In the genomic region with DNA sequence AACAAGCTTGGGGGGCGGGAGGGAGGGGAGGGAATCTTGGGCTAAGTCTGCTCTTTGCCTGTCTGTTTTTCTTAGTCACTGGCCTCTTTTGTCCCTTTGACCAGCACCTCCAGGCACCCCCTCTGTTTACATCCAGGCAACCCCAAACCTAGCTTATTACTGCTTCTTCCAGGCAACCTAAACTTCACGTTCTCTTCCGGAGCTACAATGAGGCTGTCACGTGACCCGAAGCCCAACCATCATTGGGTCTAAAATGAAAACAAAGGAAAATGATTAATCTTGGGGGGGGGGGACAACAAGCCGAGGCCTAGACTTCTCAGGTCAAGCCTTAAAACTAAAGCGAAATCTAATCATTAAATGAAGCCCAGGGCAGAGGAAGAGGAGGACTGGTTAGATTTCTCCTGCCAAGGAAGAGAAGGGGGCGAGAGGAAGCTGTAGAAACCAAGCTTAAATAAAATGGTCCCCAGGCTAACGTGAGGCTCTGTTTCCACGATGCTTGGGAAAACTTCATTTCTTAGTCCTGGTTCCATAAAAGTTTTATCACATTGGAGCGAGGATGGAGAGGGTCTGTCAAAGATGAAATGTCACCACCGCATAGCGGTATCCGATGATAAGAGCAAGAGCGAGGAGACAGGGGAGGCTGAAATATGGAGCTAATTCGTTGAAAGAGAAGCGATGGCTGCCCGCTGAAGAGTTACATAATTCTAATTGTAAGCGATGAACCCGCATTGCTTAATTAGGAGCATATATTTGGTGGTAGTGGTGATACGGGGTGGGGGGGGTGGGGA, we compare ENCODE assay signal across 11 mouse cellular contexts. TPM values are rescaled to one million over a fixed set of nuclear protein-coding genes. Genes with fewer than 3 reads are reported as not detected.
DNase-seq lines count a peak whose midpoint lies in the region; ATAC-seq and TF ChIP-seq lines count a peak whose summit lies in the region.
"Had no signal": no experiment of that assay in that cellular context is flagged by ENCODE, and none has a peak within 500 bp of the region (broad histone marks: within the 10 kb centered on the region; RNA-seq: fewer than 3 reads in every experiment).

No protein-coding gene starts in this region.

- H3K4me3 ChIP-seq in heart, embryonic 12.5 days: no peak overlapping the region
- 0 out of 2 replicates have a peak overlapping the region, but pooled peaks have one; percentile 23 for H3K4me3 ChIP-seq in kidney, adult 2 months (ENCODE audit: insufficient read depth, low read depth, low read length)
- peak overlapping the region; percentile 32 for H3K4me3 ChIP-seq in neural tube, embryonic 11.5 days (ENCODE audit: low read depth, low read length)
- no peak overlapping the region for H3K4me3 ChIP-seq in forebrain, embryonic 14.5 days (ENCODE audit: low read depth, low read length)
- no peak overlapping the region for H3K4me3 ChIP-seq in midbrain, embryonic 15.5 days

- TF ChIP-seq CTCF in kidney, adult 2 months (conservative IDR thresholded peaks at IDR 0.05; ENCODE audit: insufficient read depth, insufficient read length, low read depth, low read length): no peak

- no peak for TF ChIP-seq POLR2A in kidney, adult 2 months (IDR thresholded peaks at IDR 0.05; ENCODE audit: low read depth, low read length)

- intact Hi-C loops in heart, postnatal 10 days (cut with DNase I): no loop called here

- ATAC-seq in heart, embryonic 12.5 days (ENCODE audit: insufficient number of reproducible peaks, low FRiP score): no peak
- no peak for ATAC-seq in neural tube, embryonic 11.5 days (ENCODE audit: insufficient read depth, low FRiP score, low TSS enrichment)
- ATAC-seq in forebrain, embryonic 14.5 days: no peak
- no peak for ATAC-seq in midbrain, embryonic 15.5 days (replicated peaks)

- no peaks in the 10 kb centered on the region for H3K36me3 ChIP-seq in heart, embryonic 12.5 days
- H3K36me3 ChIP-seq in kidney, adult 2 months (ENCODE audit: control insufficient read depth, insufficient read depth, low read length): no peaks in the 10 kb centered on the region
- H3K36me3 ChIP-seq in neural tube, embryonic 11.5 days (ENCODE audit: control insufficient read depth, insufficient read depth, low read length): peaks cover 8% of the 10 kb centered on the region
- no peaks in the 10 kb centered on the region for H3K36me3 ChIP-seq in forebrain, embryonic 14.5 days (ENCODE audit: control insufficient read depth, insufficient read depth, low read length)
- no peaks in the 10 kb centered on the region for H3K36me3 ChIP-seq in midbrain, embryonic 15.5 days (replicated peaks)

- H3K9me3 ChIP-seq in heart, embryonic 12.5 days (replicated peaks): no peaks in the 10 kb centered on the region
- H3K9me3 ChIP-seq in neural tube, embryonic 11.5 days (ENCODE audit: control insufficient read depth, low read length): no peaks in the 10 kb centered on the region
- no peaks in the 10 kb centered on the region for H3K9me3 ChIP-seq in forebrain, embryonic 14.5 days (replicated peaks; ENCODE audit: control insufficient read depth, low read length)
- H3K9me3 ChIP-seq in midbrain, embryonic 15.5 days: no peaks in the 10 kb centered on the region

- WGBS in heart, embryonic 12.5 days: 12% methylated on average over 21 of the region's 21 CpGs
- 27% methylated on average over 21 of the region's 21 CpGs for WGBS in kidney, adult 2 months
- under 1% methylated on average over 21 of the region's 21 CpGs for WGBS in neural tube, embryonic 11.5 days
- WGBS in forebrain, embryonic 14.5 days: 2% methylated on average over 21 of the region's 21 CpGs
- 3% methylated on average over 21 of the region's 21 CpGs for WGBS in midbrain, embryonic 15.5 days

- DNase-seq in heart, postnatal 10 days: no peak
- DNase-seq in embryo, embryonic 10.5 days (ENCODE audit: low spot score): peak; percentile 82
- DNase-seq in kidney, adult 2 months: peak; percentile 90
- peak; percentile 79 for DNase-seq in neural tube, embryonic 11.5 days (ENCODE audit: low spot score)
- no peak for DNase-seq in frontal cortex, postnatal 10 days (ENCODE audit: low spot score in 2 of 2)
- no peak for DNase-seq in forebrain, embryonic 14.5 days (ENCODE audit: low spot score)

- no peak overlapping the region for H3K9ac ChIP-seq in heart, embryonic 12.5 days
- peak overlapping the region; percentile 69 for H3K9ac ChIP-seq in neural tube, embryonic 11.5 days (ENCODE audit: low read length)
- H3K9ac ChIP-seq in forebrain, embryonic 14.5 days (ENCODE audit: low read length): no peak overlapping the region
- H3K9ac ChIP-seq in midbrain, embryonic 15.5 days: no peak overlapping the region

- H3K4me2 ChIP-seq in heart, embryonic 12.5 days: peak overlapping the region; percentile 34
- peak overlapping the region; percentile 95 for H3K4me2 ChIP-seq in neural tube, embryonic 11.5 days (ENCODE audit: low read depth)
- H3K4me2 ChIP-seq in forebrain, embryonic 14.5 days (ENCODE audit: low read length): no peak overlapping the region
- no peak overlapping the region for H3K4me2 ChIP-seq in midbrain, embryonic 15.5 days

- H3K4me1 ChIP-seq in heart, embryonic 12.5 days (replicated peaks): peaks cover 26% of the 10 kb centered on the region
- H3K4me1 ChIP-seq in kidney, adult 2 months (ENCODE audit: control insufficient read depth, insufficient read depth, low read length): peaks cover 24% of the 10 kb centered on the region
- H3K4me1 ChIP-seq in neural tube, embryonic 11.5 days (ENCODE audit: control insufficient read depth, insufficient read depth, low read length): peaks cover 66% of the 10 kb centered on the region
- no peaks in the 10 kb centered on the region for H3K4me1 ChIP-seq in forebrain, embryonic 14.5 days (ENCODE audit: control insufficient read depth, insufficient read depth, low read length)
- peaks cover 6% of the 10 kb centered on the region; the same call in 1 of the 2 replicates for H3K4me1 ChIP-seq in midbrain, embryonic 15.5 days

- no peak overlapping the region for H3K27ac ChIP-seq in heart, embryonic 12.5 days (ENCODE audit: poor library complexity, severe bottlenecking)
- peak overlapping the region; percentile 94 for H3K27ac ChIP-seq in kidney, adult 2 months (ENCODE audit: insufficient read depth, low read depth, low read length)
- H3K27ac ChIP-seq in neural tube, embryonic 11.5 days (ENCODE audit: low read depth, low read length): peak overlapping the region; percentile 99
- H3K27ac ChIP-seq in forebrain, embryonic 14.5 days (ENCODE audit: low read depth, low read length): no peak overlapping the region
- no peak overlapping the region for H3K27ac ChIP-seq in midbrain, embryonic 15.5 days

- peaks cover 92% of the 10 kb centered on the region for H3K27me3 ChIP-seq in heart, embryonic 12.5 days (replicated peaks)
- no peaks in the 10 kb centered on the region for H3K27me3 ChIP-seq in kidney, adult 2 months (replicated peaks; ENCODE audit: control insufficient read depth, insufficient read depth, low read length)
- no peaks in the 10 kb centered on the region for H3K27me3 ChIP-seq in neural tube, embryonic 11.5 days (ENCODE audit: control insufficient read depth, insufficient read depth, low read length)
- peaks cover 97% of the 10 kb centered on the region for H3K27me3 ChIP-seq in forebrain, embryonic 14.5 days (replicated peaks; ENCODE audit: control insufficient read depth, insufficient read depth, low read length)
- peaks cover 95% of the 10 kb centered on the region for H3K27me3 ChIP-seq in midbrain, embryonic 15.5 days (replicated peaks)

RNA-seq across cellular contexts. Expression of a gene that starts 2.0 kb away (rescaled TPM):
- polyA plus RNA-seq in heart, embryonic 12.5 days (2016; fragmentation: Nextera tagmentation; extraction: Ambion mirVana): 4.0 TPM in 2 replicates
- 1 to 10 TPM; 1.6 to 1.7 TPM for total RNA-seq in heart, postnatal 10 days (2021)
- polyA plus RNA-seq in kidney, adult 2 months (2012; rRNA removed): 22.8 and 28.4 TPM in 2 replicates
- 88.2 and 89.0 TPM in 2 replicates for polyA plus RNA-seq in neural tube, embryonic 11.5 days (2014; fragmentation: Nextera tagmentation; extraction: Ambion mirVana)
- not detected in 2 replicates for polyA plus RNA-seq in forebrain, embryonic 14.5 days (2014; fragmentation: Nextera tagmentation; extraction: Ambion mirVana)
- 0.17 and 0.32 TPM in 2 replicates for polyA plus RNA-seq in midbrain, embryonic 15.5 days (2015; fragmentation: Nextera tagmentation; extraction: Ambion mirVana)
- total RNA-seq: gastrocnemius, adult 18-20 months; left cerebral cortex, adult 18-20 months had no signal

RNA-seq across cellular contexts. Expression of a gene that starts 17.2 kb away (rescaled TPM):
- polyA plus RNA-seq in heart, embryonic 12.5 days (2016; fragmentation: Nextera tagmentation; extraction: Ambion mirVana): not detected in 2 replicates
- total RNA-seq in heart, postnatal 10 days (2021): not detected
- not detected in 2 replicates for polyA plus RNA-seq in kidney, adult 2 months (2012; rRNA removed)
- 15.7 and 17.2 TPM in 2 replicates for polyA plus RNA-seq in neural tube, embryonic 11.5 days (2014; fragmentation: Nextera tagmentation; extraction: Ambion mirVana)
- polyA plus RNA-seq in forebrain, embryonic 14.5 days (2014; fragmentation: Nextera tagmentation; extraction: Ambion mirVana): not detected in 2 replicates
- not detected in 2 replicates for polyA plus RNA-seq in midbrain, embryonic 15.5 days (2015; fragmentation: Nextera tagmentation; extraction: Ambion mirVana)
- total RNA-seq: gastrocnemius, adult 18-20 months; left cerebral cortex, adult 18-20 months had no signal
- polyA plus RNA-seq: spleen, adult 2 months had no signal

RNA-seq across cellular contexts. Expression of a gene that starts 25.2 kb away (rescaled TPM):
- polyA plus RNA-seq in heart, embryonic 12.5 days (2016; fragmentation: Nextera tagmentation; extraction: Ambion mirVana): 0.45 and 0.86 TPM in 2 replicates
- total RNA-seq in heart, postnatal 10 days (2021): 1 to 10 TPM; 1.1 TPM
- polyA plus RNA-seq in kidney, adult 2 months (2012; rRNA removed): 10.1 and 14.1 TPM in 2 replicates
- 10.3 and 14.2 TPM in 2 replicates for polyA plus RNA-seq in neural tube, embryonic 11.5 days (2014; fragmentation: Nextera tagmentation; extraction: Ambion mirVana)
- polyA plus RNA-seq in forebrain, embryonic 14.5 days (2014; fragmentation: Nextera tagmentation; extraction: Ambion mirVana): not detected in 2 replicates
- 0.15 TPM in 1 of 2 replicates, not detected in the other for polyA plus RNA-seq in midbrain, embryonic 15.5 days (2015; fragmentation: Nextera tagmentation; extraction: Ambion mirVana)
- total RNA-seq: left cerebral cortex, adult 18-20 months had no signal

RNA-seq across cellular contexts. Expression of a gene that starts 30.3 kb away (rescaled TPM):
- polyA plus RNA-seq in heart, embryonic 12.5 days (2016; fragmentation: Nextera tagmentation; extraction: Ambion mirVana): 0.19 and 0.32 TPM in 2 replicates
- total RNA-seq in heart, postnatal 10 days (2021): 1 to 10 TPM; 1.1 TPM
- 12.6 and 14.6 TPM in 2 replicates for polyA plus RNA-seq in kidney, adult 2 months (2012; rRNA removed)
- 3.1 and 3.8 TPM in 2 replicates for polyA plus RNA-seq in neural tube, embryonic 11.5 days (2014; fragmentation: Nextera tagmentation; extraction: Ambion mirVana)
- polyA plus RNA-seq in forebrain, embryonic 14.5 days (2014; fragmentation: Nextera tagmentation; extraction: Ambion mirVana): not detected in 2 replicates
- polyA plus RNA-seq in midbrain, embryonic 15.5 days (2015; fragmentation: Nextera tagmentation; extraction: Ambion mirVana): not detected in 2 replicates
- total RNA-seq: left cerebral cortex, adult 18-20 months had no signal

RNA-seq across cellular contexts. Expression of a gene that starts 45.2 kb away (rescaled TPM):
- polyA plus RNA-seq in heart, embryonic 12.5 days (2016; fragmentation: Nextera tagmentation; extraction: Ambion mirVana): 0.14 and 1.9 TPM in 2 replicates
- under 1 TPM; 0.45 to 0.62 TPM for total RNA-seq in heart, postnatal 10 days (2021)
- 7.7 and 8.4 TPM in 2 replicates for polyA plus RNA-seq in kidney, adult 2 months (2012; rRNA removed)
- 49.0 and 49.1 TPM in 2 replicates for polyA plus RNA-seq in neural tube, embryonic 11.5 days (2014; fragmentation: Nextera tagmentation; extraction: Ambion mirVana)
- polyA plus RNA-seq in forebrain, embryonic 14.5 days (2014; fragmentation: Nextera tagmentation; extraction: Ambion mirVana): 0.15 TPM in 1 of 2 replicates, not detected in the other
- polyA plus RNA-seq in midbrain, embryonic 15.5 days (2015; fragmentation: Nextera tagmentation; extraction: Ambion mirVana): 0.09 and 0.70 TPM in 2 replicates
- total RNA-seq: left cerebral cortex, adult 18-20 months had no signal

Comparison
In these comparisons a context has a peak if more than half of its experiments do, and no peak if none do; other contexts are left out.
1. H3K27ac ChIP-seq: peak in kidney, adult 2 months (single experiment) and neural tube, embryonic 11.5 days (single experiment); none in heart, embryonic 12.5 days (single experiment), forebrain, embryonic 14.5 days (single experiment) and midbrain, embryonic 15.5 days (single experiment).
2. H3K4me2 ChIP-seq: peak in heart, embryonic 12.5 days (single experiment) and neural tube, embryonic 11.5 days (single experiment); none in forebrain, embryonic 14.5 days (single experiment) and midbrain, embryonic 15.5 days (single experiment).
3. H3K4me3 ChIP-seq: peak in kidney, adult 2 months (single experiment) and neural tube, embryonic 11.5 days (single experiment); none in heart, embryonic 12.5 days (single experiment), forebrain, embryonic 14.5 days (single experiment) and midbrain, embryonic 15.5 days (single experiment).
4. DNase-seq: peak in embryo, embryonic 10.5 days (single experiment), kidney, adult 2 months (single experiment) and neural tube, embryonic 11.5 days (single experiment); none in heart, postnatal 10 days (0 of 2), frontal cortex, postnatal 10 days (0 of 2) and forebrain, embryonic 14.5 days (single experiment).
5. RNA of a gene that starts 17.2 kb away (polyA plus RNA-seq): 15.7 to 17.2 TPM in neural tube, embryonic 11.5 days; not detected in heart, embryonic 12.5 days, not detected in kidney, adult 2 months, not detected in forebrain, embryonic 14.5 days and not detected in midbrain, embryonic 15.5 days; every median in the first group is over 10 times any median in the second.